Mouse (Mus musculus): ENCODE measurements around the gene A430078G23Rik.

GRCm38 (mm10) chr8:3335881-3336280 is 17.3 kb upstream of the A430078G23Rik start:
- TF ChIP-seq CTCF (IDR thresholded peaks at IDR 0.05) = peak; percentile 39
- no peak for TF ChIP-seq EP300 (IDR thresholded peaks at IDR 0.05)
